Mouse (Mus musculus) forebrain, embryonic 15.5 days (tissue): ENCODE data around the gene Olfr631. TPM values are rescaled to one million over a fixed set of nuclear protein-coding genes. Genes with fewer than 3 reads are reported as not detected.

Source experiments
- polyA plus RNA-seq: library from polyadenylated mRNA; unstranded; fragments of >200 nt; fragmentation: Nextera tagmentation; extraction: Ambion mirVana; gene quantifications from 2 replicates; pipeline ENCODE4 v1.2.1, GENCODE M21; 2015

Gene Olfr631
- polyA plus RNA-seq, 1 experiment from 2014 or later = not detected

Other genes with a start within 250 kb of the Olfr631 start
- not detected in 2 replicates for gene Olfr625-ps1, start 246.1 kb upstream of the Olfr631 start, polyA plus RNA-seq
- gene Olfr243, start 214.2 kb upstream of the Olfr631 start, polyA plus RNA-seq = not detected in 2 replicates
- not detected in 2 replicates for gene Olfr628, start 198.5 kb upstream of the Olfr631 start, polyA plus RNA-seq
- not detected in 2 replicates for gene Olfr629, start 183.9 kb upstream of the Olfr631 start, polyA plus RNA-seq
- gene Olfr630, start 171.5 kb upstream of the Olfr631 start, polyA plus RNA-seq = not detected in 2 replicates
- gene Olfr69, start 157.2 kb upstream of the Olfr631 start, polyA plus RNA-seq = not detected in 2 replicates
- not detected in 2 replicates for gene Olfr68, start 149.1 kb upstream of the Olfr631 start, polyA plus RNA-seq
- not detected in 2 replicates for gene Olfr67, start 137.0 kb upstream of the Olfr631 start, polyA plus RNA-seq
- 1,298 and 1,407 TPM in 2 replicates for gene Hbb-bt, start 114.8 kb upstream of the Olfr631 start, polyA plus RNA-seq
- gene Hbb-bs, start 100.7 kb upstream of the Olfr631 start, polyA plus RNA-seq = 3,597 and 4,102 TPM in 2 replicates
- not detected in 2 replicates for gene Hbb-bh2, start 88.3 kb upstream of the Olfr631 start, polyA plus RNA-seq
- gene Hbb-bh1, start 85.7 kb upstream of the Olfr631 start, polyA plus RNA-seq = 1.1 and 2.1 TPM in 2 replicates
- gene Hbb-y, start 75.6 kb upstream of the Olfr631 start, polyA plus RNA-seq = 114 and 201 TPM in 2 replicates
- gene Olfr66, start 42.6 kb upstream of the Olfr631 start, polyA plus RNA-seq = not detected in 2 replicates
- gene Olfr64, start 34.3 kb upstream of the Olfr631 start, polyA plus RNA-seq = not detected in 2 replicates
- gene Olfr65, start 25.3 kb upstream of the Olfr631 start, polyA plus RNA-seq = not detected in 2 replicates
- gene Olfr632, start 5.5 kb downstream of the Olfr631 start, polyA plus RNA-seq = not detected in 2 replicates
- gene Olfr633, start 15.6 kb downstream of the Olfr631 start, polyA plus RNA-seq = not detected in 2 replicates
- gene Olfr635, start 42.3 kb downstream of the Olfr631 start, polyA plus RNA-seq = not detected in 2 replicates
- gene Olfr638, start 69.9 kb downstream of the Olfr631 start, polyA plus RNA-seq = not detected in 2 replicates
- not detected in 2 replicates for gene Olfr639, start 88.5 kb downstream of the Olfr631 start, polyA plus RNA-seq
- gene Olfr640, start 96.7 kb downstream of the Olfr631 start, polyA plus RNA-seq = not detected in 2 replicates
- gene Olfr641, start 106.6 kb downstream of the Olfr631 start, polyA plus RNA-seq = not detected in 2 replicates
- gene Olfr642, start 123.8 kb downstream of the Olfr631 start, polyA plus RNA-seq = not detected in 2 replicates
- not detected in 2 replicates for gene 4930516K23Rik, start 132.6 kb downstream of the Olfr631 start, polyA plus RNA-seq
- gene Olfr644, start 143.0 kb downstream of the Olfr631 start, polyA plus RNA-seq = not detected in 2 replicates
- gene Olfr645, start 156.6 kb downstream of the Olfr631 start, polyA plus RNA-seq = not detected in 2 replicates
- not detected in 2 replicates for gene Olfr646, start 176.0 kb downstream of the Olfr631 start, polyA plus RNA-seq
- not detected in 2 replicates for gene Ubqln5, start 201.0 kb downstream of the Olfr631 start, polyA plus RNA-seq
- gene Olfr643, start 208.6 kb downstream of the Olfr631 start, polyA plus RNA-seq = not detected in 2 replicates
- not detected in 2 replicates for gene Ubqln3, start 214.5 kb downstream of the Olfr631 start, polyA plus RNA-seq
- not detected in 2 replicates for gene Ubqlnl, start 221.7 kb downstream of the Olfr631 start, polyA plus RNA-seq
- not detected in 2 replicates for gene Olfm5, start 236.0 kb downstream of the Olfr631 start, polyA plus RNA-seq